Mouse (Mus musculus) forebrain, postnatal 0 days (tissue): ENCODE data around the gene Dgki. TPM values are rescaled to one million over a fixed set of nuclear protein-coding genes. Genes with fewer than 3 reads are reported as not detected.

Experiments
- ATAC-seq: fragments of 200-750 bp; cut with Nextera tagmentation; 2 replicates; pipeline ENCODE4 v1.8.0; 2017; ENCODE audit warnings: mild to moderate bottlenecking, moderate library complexity
- DNase-seq: peaks from one replicate; pipeline ENCODE4 v3.0.0-alpha.2; 2015
- H3K27ac ChIP-seq: fragments of 300-500 bp; sonication (generic); 2 replicates; pipeline ENCODE4 v1.5.1; 2014; ENCODE audit warnings: low read depth, mild to moderate bottlenecking, antibody characterized with exemption, low read length, moderate library complexity, mixed read lengths
- H3K27me3 ChIP-seq: fragments of 300-500 bp; sonication (generic); 2 replicates; pipeline ENCODE4 v1.6.1; 2014; ENCODE audit warnings: mild to moderate bottlenecking, low read length, mixed read lengths; ENCODE audit not compliant: insufficient read depth
- H3K36me3 ChIP-seq: fragments of 300-500 bp; sonication (generic); 2 replicates; pipeline ENCODE4 v1.6.1; 2014; ENCODE audit warnings: mild to moderate bottlenecking, moderate library complexity; ENCODE audit not compliant: insufficient read depth
- H3K4me1 ChIP-seq: fragments of 300-500 bp; sonication (generic); 2 replicates; pipeline ENCODE4 v1.6.1; 2014; ENCODE audit warnings: antibody characterized with exemption; ENCODE audit not compliant: insufficient read depth
- H3K4me2 ChIP-seq: fragments of 300-500 bp; sonication (generic); 2 replicates; pipeline ENCODE4 v1.6.1; 2014; ENCODE audit warnings: low read depth, mild to moderate bottlenecking, moderate library complexity
- H3K4me3 ChIP-seq: fragments of 300-500 bp; sonication (generic); 2 replicates; pipeline ENCODE4 v1.5.1; 2014; ENCODE audit warnings: low read depth, low read length, mixed read lengths
- H3K9ac ChIP-seq: fragments of 300-500 bp; sonication (generic); 2 replicates; pipeline ENCODE4 v1.6.1; 2014; ENCODE audit warnings: mild to moderate bottlenecking
- H3K9me3 ChIP-seq: fragments of 300-500 bp; sonication (generic); 2 replicates; pipeline ENCODE4 v1.6.1; 2016; ENCODE audit warnings: low read length
- CTCF ChIP-seq: sonication (generic); IDR thresholded peaks from 2 replicates; pipeline ENCODE4 v1.5.1; 2016; ENCODE audit warnings: antibody characterized with exemption, control low read depth, low read depth
- WGBS: fragments of 180-500 bp; shearing (Covaris S2); extraction: QIAGEN DNeasy Blood & Tissue Kit; methylation state at CpG from one replicate; pipeline ENCODE4 v1.1.7; 2014; 5-methylcytosine and 5-hydroxymethylcytosine counted together
- polyA plus RNA-seq: library from polyadenylated mRNA; unstranded; fragments of >200 nt; fragmentation: Nextera tagmentation; extraction: Ambion mirVana; gene quantifications from 2 replicates; pipeline ENCODE4 v1.2.1, GENCODE M21; 2015
- total RNA-seq: library from RNA; depleted of rRNA; stranded (reverse); fragments of >200 nt; gene quantifications from 2 replicates; pipeline ENCODE4 v1.2.3, GENCODE M21; 2014

Dgki gene
- total and polyA plus RNA-seq, 2 experiments from 2014 or later, result 5.5 to 34.0 TPM

- H3K36me3 ChIP-seq, result no peaks in the 10 kb centered on the region; the same call in 1 of the 2 replicates
- H3K9ac ChIP-seq, result no peak overlapping the region
- no peak for TF ChIP-seq CTCF
- no peak overlapping the region for H3K4me3 ChIP-seq
- H3K4me2 ChIP-seq, result no peak overlapping the region
- H3K27me3 ChIP-seq, result no peaks in the 10 kb centered on the region
- WGBS, result 78% methylated on average over 3 of the region's 3 CpGs
- DNase-seq, result no peak
- H3K4me1 ChIP-seq, result 0 out of 2 replicates have a peak, but pooled peaks cover 5% of the 10 kb centered on the region
- H3K27ac ChIP-seq, result no peak overlapping the region
- ATAC-seq, result no peak
- no peaks in the 10 kb centered on the region for H3K9me3 ChIP-seq
Observed at GRCm38 (mm10) chr6:36841701-36842100, 458.3 kb downstream of the Dgki start.

GRCm38 (mm10) chr6:36841174-36841573, 458.8 kb downstream of the Dgki start:
- no peak for DNase-seq
- TF ChIP-seq CTCF, result no peak
- Histone ChIP-seq H3K9me3 (no peaks in the 10 kb centered on the region), H3K4me3 (no peak overlapping the region), H3K27ac (no peak overlapping the region), H3K27me3 (no peaks in the 10 kb centered on the region), H3K36me3 (no peaks in the 10 kb centered on the region), H3K4me2 (no peak overlapping the region), H3K9ac (no peak overlapping the region), H3K4me1 (0 out of 2 replicates have a peak, but pooled peaks cover 5% of the 10 kb centered on the region)
- no peak for ATAC-seq

GRCm38 (mm10) chr6:36838747-36839146, 461.2 kb downstream of the Dgki start:
- DNase-seq (no peak), ATAC-seq (no peak)
- Histone ChIP-seq H3K36me3 (no peaks in the 10 kb centered on the region), H3K9me3 (no peaks in the 10 kb centered on the region), H3K4me2 (no peak overlapping the region), H3K4me3 (no peak overlapping the region), H3K27me3 (no peaks in the 10 kb centered on the region), H3K4me1 (0 out of 2 replicates have a peak, but pooled peaks cover 5% of the 10 kb centered on the region), H3K9ac (no peak overlapping the region), H3K27ac (no peak overlapping the region)
- WGBS, result 100% methylated on average over 1 of the region's 1 CpGs
- TF ChIP-seq CTCF, result no peak

GRCm38 (mm10) chr6:36835351-36835750, 464.6 kb downstream of the Dgki start:
- DNase-seq, result peak; percentile 11
- Histone ChIP-seq H3K9ac (no peak overlapping the region), H3K4me3 (no peak overlapping the region), H3K4me2 (no peak overlapping the region), H3K36me3 (no peaks in the 10 kb centered on the region), H3K27me3 (no peaks in the 10 kb centered on the region), H3K9me3 (no peaks in the 10 kb centered on the region), H3K4me1 (no peaks in the 10 kb centered on the region), H3K27ac (no peak overlapping the region)
- WGBS, result 53% methylated on average over 3 of the region's 3 CpGs
- no peak for ATAC-seq
- no peak for TF ChIP-seq CTCF

- no peak overlapping the region for H3K4me2 ChIP-seq
- H3K36me3 ChIP-seq, result no peaks in the 10 kb centered on the region
- no peak overlapping the region for H3K4me3 ChIP-seq
- TF ChIP-seq CTCF, result no peak
- DNase-seq (peak; percentile 12), ATAC-seq (no peak)
- no peaks in the 10 kb centered on the region for H3K27me3 ChIP-seq
- no peak overlapping the region for H3K9ac ChIP-seq
- H3K27ac ChIP-seq, result no peak overlapping the region
- no peaks in the 10 kb centered on the region for H3K9me3 ChIP-seq
- no peaks in the 10 kb centered on the region for H3K4me1 ChIP-seq
- WGBS, result 53% methylated on average over 4 of the region's 4 CpGs
Observed at GRCm38 (mm10) chr6:36834695-36835265, 465.2 kb downstream of the Dgki start.

GRCm38 (mm10) chr6:36832681-36833080, 467.3 kb downstream of the Dgki start:
- 89% methylated on average over 4 of the region's 4 CpGs for WGBS

GRCm38 (mm10) chr6:36832207-36832606, 467.8 kb downstream of the Dgki start:
- Histone ChIP-seq H3K27ac (no peak overlapping the region), H3K4me1 (no peaks in the 10 kb centered on the region), H3K9ac (no peak overlapping the region), H3K4me3 (no peak overlapping the region), H3K4me2 (no peak overlapping the region), H3K9me3 (no peaks in the 10 kb centered on the region), H3K36me3 (no peaks in the 10 kb centered on the region), H3K27me3 (no peaks in the 10 kb centered on the region)
- 91% methylated on average over 2 of the region's 2 CpGs for WGBS
- TF ChIP-seq CTCF, result no peak
- ATAC-seq (no peak), DNase-seq (no peak)

More at GRCm38 (mm10) chr6:36832681-36833080, 467.3 kb downstream of the Dgki start:
- H3K27ac ChIP-seq, result no peak overlapping the region
- no peaks in the 10 kb centered on the region for H3K4me1 ChIP-seq
- H3K9me3 ChIP-seq, result no peaks in the 10 kb centered on the region
- no peak overlapping the region for H3K4me2 ChIP-seq
- TF ChIP-seq CTCF, result no peak
- H3K36me3 ChIP-seq, result no peaks in the 10 kb centered on the region
- DNase-seq (no peak), ATAC-seq (no peak)
- no peaks in the 10 kb centered on the region for H3K27me3 ChIP-seq
- H3K4me3 ChIP-seq, result no peak overlapping the region
- H3K9ac ChIP-seq, result no peak overlapping the region
